Mouse (Mus musculus): Measurements from ENCODE around the gene Dop1b.

DNA sequence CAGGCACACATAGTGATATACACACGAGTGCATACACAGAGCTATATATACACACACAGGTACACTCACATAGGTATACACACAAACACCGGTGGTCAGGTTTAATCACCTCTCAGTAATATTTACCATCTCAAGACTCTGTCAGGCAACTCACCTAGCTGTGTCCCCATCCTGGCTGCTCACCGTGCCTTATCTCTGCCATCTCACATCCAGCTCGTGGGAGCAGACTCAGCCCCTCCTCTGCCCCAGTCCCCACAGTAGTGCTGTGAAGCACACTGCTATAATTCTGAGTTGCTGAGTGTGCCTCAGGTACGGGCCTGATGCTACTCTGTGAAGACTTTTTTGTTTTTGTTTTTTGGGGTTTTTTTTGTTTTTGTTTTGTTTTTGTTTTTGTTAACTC, 64.8 kb downstream of the Dop1b start:
- TF ChIP-seq CHD2 (IDR thresholded peaks at IDR 0.05; ENCODE audit: low read length) (no peak), CTCF (conservative IDR thresholded peaks at IDR 0.05 in 1 of 2, IDR thresholded peaks at IDR 0.05 in 1 of 2; ENCODE audit: low read depth in 2 of 2, low read length in 2 of 2) (no peak), ETS1 (conservative IDR thresholded peaks at IDR 0.05; ENCODE audit: low read depth, low read length) (no peak)
